Mouse (Mus musculus) hindbrain, embryonic 14.5 days (tissue): Measurements from ENCODE around the gene Mrpl21. TPM values are rescaled to one million over a fixed set of nuclear protein-coding genes. Genes with fewer than 3 reads are reported as not detected.

ENCODE experiments used
- ATAC-seq: fragments of 200-750 bp; cut with Nextera tagmentation; 2 replicates; pipeline ENCODE4 v1.8.0; 2017; ENCODE audit warnings: moderate number of reproducible peaks, mild to moderate bottlenecking, moderate TSS enrichment, moderate library complexity; ENCODE audit not compliant: low FRiP score
- DNase-seq: peaks from one replicate; pipeline ENCODE4 v3.0.0-alpha.2; 2015; ENCODE audit warnings: low spot score
- H3K27ac ChIP-seq: fragments of 300-500 bp; sonication (generic); 2 replicates; pipeline ENCODE4 v1.5.1; 2014; ENCODE audit warnings: mild to moderate bottlenecking, moderate library complexity
- H3K27me3 ChIP-seq: fragments of 300-500 bp; sonication (generic); 2 replicates; pipeline ENCODE4 v1.6.1; 2014; ENCODE audit warnings: mild to moderate bottlenecking, low read length, mixed read lengths; ENCODE audit not compliant: control insufficient read depth, insufficient read depth
- H3K36me3 ChIP-seq: fragments of 300-500 bp; sonication (generic); replicated peaks from 2 replicates; pipeline ENCODE4 v1.6.1; 2014; ENCODE audit not compliant: control insufficient read depth, insufficient read depth
- H3K4me1 ChIP-seq: fragments of 300-500 bp; sonication (generic); replicated peaks from 2 replicates; pipeline ENCODE4 v1.6.1; 2014; ENCODE audit warnings: antibody characterized with exemption, low read length, mixed read lengths; ENCODE audit not compliant: control insufficient read depth, insufficient read depth
- H3K4me2 ChIP-seq: fragments of 300-500 bp; sonication (generic); replicated peaks from 2 replicates; pipeline ENCODE4 v1.6.1; 2014; ENCODE audit warnings: mild to moderate bottlenecking, moderate library complexity
- H3K4me3 ChIP-seq: fragments of 300-500 bp; sonication (generic); replicated peaks from 2 replicates; pipeline ENCODE4 v1.5.1; 2014; ENCODE audit warnings: mild to moderate bottlenecking, low read length
- H3K9ac ChIP-seq: fragments of 300-500 bp; sonication (generic); 2 replicates; pipeline ENCODE4 v1.6.1; 2014
- H3K9me3 ChIP-seq: fragments of 300-500 bp; sonication (generic); 2 replicates; pipeline ENCODE4 v1.6.1; 2016; ENCODE audit warnings: low read length; ENCODE audit not compliant: control insufficient read depth
- WGBS: fragments of 180-500 bp; shearing (Covaris S2); extraction: QIAGEN DNeasy Blood & Tissue Kit; methylation state at CpG from one replicate; pipeline ENCODE4 v1.1.7; 2014; 5-methylcytosine and 5-hydroxymethylcytosine counted together
- polyA plus RNA-seq: library from polyadenylated mRNA; unstranded; fragments of >200 nt; fragmentation: Nextera tagmentation; extraction: Ambion mirVana; gene quantifications from 2 replicates; pipeline ENCODE4 v1.2.1, GENCODE M21; 2014

The Mrpl21 gene
- polyA plus RNA-seq, 1 experiment from 2014 or later = 111 TPM

GRCm38 (mm10) chr19:3320801-3321200 is 38.1 kb downstream of the Mrpl21 start:
- peaks cover 9% of the 10 kb centered on the region; the same call in 1 of the 2 replicates for H3K4me1 ChIP-seq
- 76% methylated on average over 3 of the region's 3 CpGs for whole genome bisulfite sequencing
- H3K9ac ChIP-seq = no peak overlapping the region
- ATAC-seq (no peak), DNase-seq (no peak)
- peaks cover 42% of the 10 kb centered on the region for H3K27me3 ChIP-seq
- H3K9me3 ChIP-seq = no peaks in the 10 kb centered on the region
- no peak overlapping the region for H3K4me3 ChIP-seq
- no peaks in the 10 kb centered on the region for H3K36me3 ChIP-seq
- no peak overlapping the region for H3K4me2 ChIP-seq
- H3K27ac ChIP-seq = no peak overlapping the region

GRCm38 (mm10) chr19:3321617-3322016 is 38.9 kb downstream of the Mrpl21 start:
- peaks cover 42% of the 10 kb centered on the region for H3K27me3 ChIP-seq
- no peak for DNase-seq
- 0 out of 2 replicates have a peak overlapping the region, but pooled peaks have one; percentile 79 for H3K4me2 ChIP-seq
- WGBS = 4% methylated on average over 11 of the region's 11 CpGs
- H3K4me1 ChIP-seq = peaks cover 11% of the 10 kb centered on the region; the same call in 1 of the 2 replicates
- H3K4me3 ChIP-seq = no peak overlapping the region
- no peak for ATAC-seq
- H3K9ac ChIP-seq = no peak overlapping the region
- H3K27ac ChIP-seq = no peak overlapping the region
- no peaks in the 10 kb centered on the region for H3K9me3 ChIP-seq
- no peaks in the 10 kb centered on the region for H3K36me3 ChIP-seq

DNA sequence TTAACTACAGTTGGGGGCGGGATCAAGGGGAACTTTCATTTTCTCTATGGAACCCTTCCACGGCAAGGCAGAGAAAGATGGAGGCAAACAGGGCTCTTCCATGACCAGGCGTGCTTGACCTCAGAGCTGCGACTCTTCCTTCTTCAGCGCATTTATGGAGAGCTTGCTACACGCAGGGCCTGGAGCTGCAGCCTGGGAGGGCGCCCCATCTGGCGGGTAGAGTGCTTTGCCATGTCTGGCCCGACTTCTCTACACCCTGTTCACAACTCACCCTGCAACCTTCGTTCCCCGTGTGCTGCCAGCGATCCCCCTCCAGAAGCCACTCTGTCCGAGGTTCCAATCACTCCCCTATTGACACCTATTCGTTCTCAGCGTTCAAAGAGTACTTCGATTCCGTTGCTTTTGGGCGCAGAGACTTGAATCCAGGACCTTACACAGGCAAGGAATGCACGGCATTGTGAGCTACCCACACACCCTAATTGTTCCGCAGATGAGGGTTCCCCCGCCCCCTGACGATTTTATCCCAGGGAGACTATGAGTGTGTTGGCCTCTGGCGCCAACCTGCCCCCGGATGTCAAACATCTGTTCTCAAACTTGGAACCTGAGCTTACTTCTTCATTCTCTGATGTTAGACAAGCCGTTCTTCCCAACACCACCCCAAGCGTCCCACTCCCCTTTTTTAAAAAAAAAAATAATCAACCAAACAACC is 39.7 kb downstream of the Mrpl21 start, which contains the start of gene Cpt1a:
Gene Cpt1a, plus strand, starts transcription at position 74 of the 709 bp plus-strand sequence.
- H3K4me1 ChIP-seq = peaks cover 11% of the 10 kb centered on the region; the same call in 1 of the 2 replicates
- no peak for DNase-seq
- WGBS = 6% methylated on average over 26 of the region's 26 CpGs

DNA sequence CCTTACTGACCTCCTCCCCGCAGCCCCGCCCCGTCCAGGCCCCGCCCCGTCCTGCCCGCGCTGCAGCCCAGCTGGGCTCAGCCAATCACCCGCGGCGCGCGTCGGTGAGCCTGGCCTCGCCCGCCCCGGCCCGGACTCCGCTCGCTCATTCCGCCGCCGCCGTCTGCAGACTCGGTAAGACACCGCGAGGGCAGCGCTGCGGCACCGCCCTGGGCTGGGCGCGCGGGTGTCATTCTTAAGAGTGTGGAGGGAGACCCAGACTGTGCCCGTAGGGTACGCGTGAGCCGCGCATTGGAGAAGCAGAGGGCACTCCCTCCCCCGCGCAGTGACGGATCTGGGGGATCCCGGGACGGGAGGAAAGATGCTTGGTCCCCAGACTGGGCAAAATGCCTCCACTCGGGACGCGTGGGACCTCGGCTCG is 40.5 kb downstream of the Mrpl21 start:
- ATAC-seq = peak; percentile 57
- Histone ChIP-seq H3K36me3 (no peaks in the 10 kb centered on the region), H3K4me1 (peaks cover 11% of the 10 kb centered on the region; the same call in 1 of the 2 replicates), H3K4me2 (peak overlapping the region; percentile 79), H3K27me3 (peaks cover 42% of the 10 kb centered on the region), H3K9ac (peak overlapping the region; percentile 56), H3K27ac (0 out of 2 replicates have a peak overlapping the region, but pooled peaks have one; percentile 16), H3K9me3 (no peaks in the 10 kb centered on the region), H3K4me3 (peak overlapping the region; percentile 47)
- WGBS = under 1% methylated on average over 44 of the region's 47 CpGs
- peak; percentile 65 for DNase-seq

More for the DNA sequence above, 39.7 kb downstream of the Mrpl21 start, which contains the start of gene Cpt1a:
- H3K9me3 ChIP-seq = no peaks in the 10 kb centered on the region
- no peak within 1 kb of the TSS for H3K27ac ChIP-seq
- peak within 1 kb of the TSS; percentile 56 for H3K9ac ChIP-seq
- H3K36me3 ChIP-seq = no peaks in the 10 kb centered on the region
- H3K4me3 ChIP-seq = peak within 1 kb of the TSS; percentile 47
- no peak for ATAC-seq
- peaks cover 42% of the 10 kb centered on the region for H3K27me3 ChIP-seq
- peak within 1 kb of the TSS; percentile 79 for H3K4me2 ChIP-seq

- H3K9me3 ChIP-seq = no peaks in the 10 kb centered on the region
- peak; percentile 24; the same call in 1 of the 2 replicates for ATAC-seq
- peak overlapping the region; percentile 79 for H3K4me2 ChIP-seq
- H3K9ac ChIP-seq = peak overlapping the region; percentile 56
- peaks cover 11% of the 10 kb centered on the region; the same call in 1 of the 2 replicates for H3K4me1 ChIP-seq
- peak overlapping the region; percentile 90; the same call in 1 of the 2 replicates for H3K27ac ChIP-seq
- WGBS = 1% methylated on average over 34 of the region's 34 CpGs
- no peak for DNase-seq
- H3K4me3 ChIP-seq = peak overlapping the region; percentile 47
- H3K36me3 ChIP-seq = no peaks in the 10 kb centered on the region
- H3K27me3 ChIP-seq = peaks cover 42% of the 10 kb centered on the region
Observed at GRCm38 (mm10) chr19:3323753-3324270, 41.1 kb downstream of the Mrpl21 start.

DNA sequence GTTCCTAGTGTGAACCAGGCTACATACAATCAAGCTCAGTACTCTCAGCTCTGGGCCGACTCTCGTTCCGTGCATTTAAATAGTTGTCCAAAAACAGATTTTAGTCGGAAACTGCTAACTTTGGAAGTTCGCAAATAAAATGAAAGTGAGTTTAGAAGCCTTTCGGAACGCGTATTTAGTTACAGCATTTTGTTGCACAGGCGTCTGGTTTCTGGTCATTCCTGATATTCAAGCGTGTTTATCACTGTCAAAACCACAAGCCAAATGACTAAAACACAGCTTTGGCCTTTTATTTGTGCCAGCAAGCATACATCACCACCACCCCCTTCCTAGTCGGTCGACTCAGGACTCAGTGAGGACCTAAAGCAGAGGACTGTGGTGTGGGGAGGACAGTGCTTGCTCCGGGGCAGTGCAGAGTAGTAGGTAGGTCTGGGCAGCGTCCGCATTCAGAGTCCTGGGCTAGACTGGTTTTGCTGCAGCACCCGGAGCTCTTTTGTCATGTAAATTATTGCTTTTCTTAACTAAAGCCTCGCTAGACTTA is 41.6 kb downstream of the Mrpl21 start:
- DNase-seq = peak; percentile 48
- Histone ChIP-seq H3K4me2 (peak overlapping the region; percentile 79), H3K9ac (peak overlapping the region; percentile 63), H3K27me3 (peaks cover 42% of the 10 kb centered on the region), H3K4me3 (peak overlapping the region; percentile 47), H3K9me3 (no peaks in the 10 kb centered on the region), H3K27ac (peak overlapping the region; percentile 90), H3K4me1 (peaks cover 11% of the 10 kb centered on the region; the same call in 1 of the 2 replicates), H3K36me3 (no peaks in the 10 kb centered on the region)
- ATAC-seq = no peak
- 4% methylated on average over 17 of the region's 17 CpGs for WGBS

- Histone ChIP-seq H3K9ac (peak overlapping the region; percentile 63), H3K4me1 (peaks cover 11% of the 10 kb centered on the region; the same call in 1 of the 2 replicates), H3K4me3 (peak overlapping the region; percentile 47), H3K9me3 (no peaks in the 10 kb centered on the region), H3K36me3 (no peaks in the 10 kb centered on the region), H3K27me3 (peaks cover 42% of the 10 kb centered on the region), H3K27ac (peak overlapping the region; percentile 90), H3K4me2 (peak overlapping the region; percentile 79)
- ATAC-seq = peak; percentile 78
- under 1% methylated on average over 59 of the region's 59 CpGs for WGBS
- DNase-seq = peak; percentile 84
Observed at GRCm38 (mm10) chr19:3324931-3325711, 42.4 kb downstream of the Mrpl21 start.

GRCm38 (mm10) chr19:3325771-3326478 is 43.2 kb downstream of the Mrpl21 start:
- peaks cover 11% of the 10 kb centered on the region; the same call in 1 of the 2 replicates for H3K4me1 ChIP-seq
- no peak for ATAC-seq
- H3K36me3 ChIP-seq = no peaks in the 10 kb centered on the region
- H3K4me2 ChIP-seq = peak overlapping the region; percentile 79
- peak overlapping the region; percentile 47 for H3K4me3 ChIP-seq
- H3K9me3 ChIP-seq = no peaks in the 10 kb centered on the region
- peaks cover 38% of the 10 kb centered on the region for H3K27me3 ChIP-seq
- 39% methylated on average over 15 of the region's 15 CpGs for WGBS
- no peak overlapping the region for H3K9ac ChIP-seq
- DNase-seq = no peak
- peak overlapping the region; percentile 90 for H3K27ac ChIP-seq
